In the genomic region with DNA sequence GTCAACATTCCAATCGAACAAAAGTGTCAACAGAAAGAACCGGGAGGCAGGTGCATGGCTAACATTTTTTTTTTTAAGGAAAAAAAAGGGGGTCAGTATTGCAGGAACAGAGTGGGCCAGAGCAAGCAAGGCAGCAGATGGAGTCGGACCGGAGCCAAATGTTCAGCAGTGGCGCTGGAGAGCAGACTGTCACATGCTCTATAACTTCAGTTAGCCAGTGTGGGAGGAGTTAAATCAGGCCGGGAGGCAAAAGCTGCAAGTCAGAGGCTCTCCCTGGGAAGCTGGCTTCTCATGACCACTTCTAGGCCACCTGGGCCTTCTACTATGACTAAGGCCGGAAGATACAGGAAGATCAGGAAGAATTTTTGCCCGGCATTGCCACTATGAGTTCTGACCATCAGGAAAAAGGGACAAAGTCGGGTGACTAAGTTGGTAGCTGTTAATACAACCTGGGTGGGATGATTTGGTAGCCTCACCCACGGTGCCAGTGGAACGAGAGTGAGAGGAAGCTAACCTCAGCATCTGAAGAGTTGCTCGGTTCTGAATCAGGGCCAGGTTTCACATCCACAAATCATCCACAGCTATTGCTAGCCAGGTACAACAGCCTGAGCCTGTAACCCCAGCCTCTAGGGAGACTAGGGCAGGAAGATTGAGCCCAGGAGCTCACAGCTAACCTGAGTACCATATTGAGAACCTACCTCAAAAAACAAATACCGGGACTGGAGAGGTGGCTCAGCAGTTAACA, we compare ENCODE assay signal across 10 mouse cellular contexts. TPM values are rescaled to one million over a fixed set of nuclear protein-coding genes. Genes with fewer than 3 reads are reported as not detected.
DNase-seq lines count a peak whose midpoint lies in the region; ATAC-seq and TF ChIP-seq lines count a peak whose summit lies in the region.
"Had no signal": no experiment of that assay in that cellular context is flagged by ENCODE, and none has a peak within 500 bp of the region (broad histone marks: within the 10 kb centered on the region; RNA-seq: fewer than 3 reads in every experiment).

No protein-coding gene starts in this region.

- no peaks in the 10 kb centered on the region for H3K9me3 ChIP-seq in heart, embryonic 14.5 days (ENCODE audit: control insufficient read depth, low read length)
- H3K9me3 ChIP-seq: liver, embryonic 15.5 days; stomach, embryonic 15.5 days had no signal

- H3K27me3 ChIP-seq in heart, embryonic 14.5 days (ENCODE audit: control insufficient read depth, insufficient read depth, low read length) = no peaks in the 10 kb centered on the region
- H3K27me3 ChIP-seq: liver, embryonic 15.5 days; stomach, embryonic 15.5 days had no signal

- H3K4me2 ChIP-seq in heart, embryonic 14.5 days (ENCODE audit: low read length) = no peak overlapping the region
- H3K4me2 ChIP-seq: liver, embryonic 15.5 days; stomach, embryonic 15.5 days had no signal

- no peak for DNase-seq in heart, postnatal 25 days (ENCODE audit: low spot score)
- DNase-seq in gastrocnemius, adult 8-10 months (ENCODE audit: low spot score in 2 of 2) = peak; percentile 11 to 27
- DNase-seq in left cerebral cortex, postnatal 10 days (ENCODE audit: extremely low spot score in 1 of 2, low spot score in 2 of 2) = peak; percentile 42 to 77
- no peak for DNase-seq in retina, embryonic 14.5 days (ENCODE audit: low spot score)
- no peak for DNase-seq in Muller cell, postnatal 12 days (ENCODE audit: inconsistent ontology term)
- no peak for DNase-seq in urinary bladder, postnatal 10 days (ENCODE audit: low spot score)

- H3K4me1 ChIP-seq in heart, embryonic 14.5 days (ENCODE audit: control insufficient read depth in 2 of 2, insufficient read depth in 2 of 2, low read length in 2 of 2) = peaks cover 0 to 7% of the 10 kb centered on the region in 2 experiments; a peak in 3 of 4 replicates
- H3K4me1 ChIP-seq in bone marrow macrophage, adult 2 months (ENCODE audit: control insufficient read depth, insufficient read depth, low read length) = peaks cover 18% of the 10 kb centered on the region
- H3K4me1 ChIP-seq: stomach, embryonic 15.5 days had no signal

- TF ChIP-seq CTCF in bone marrow macrophage, adult 2 months (IDR thresholded peaks at IDR 0.05; ENCODE audit: low read depth, low read length) = no peak

- TF ChIP-seq POLR2A in bone marrow macrophage, adult 2 months (IDR thresholded peaks at IDR 0.05; ENCODE audit: borderline replicate concordance, low read depth, low read length) = no peak

- H3K27ac ChIP-seq in heart, embryonic 14.5 days (replicated peaks in 1 of 2; ENCODE audit: control insufficient read depth in 1 of 2, insufficient read depth in 1 of 2, low read depth in 2 of 2, low read length in 2 of 2) = no peak overlapping the region
- H3K27ac ChIP-seq in bone marrow macrophage, adult 2 months (ENCODE audit: insufficient read depth, low read depth, low read length) = peak overlapping the region; percentile 22; the same call in 1 of the 2 replicates
- H3K27ac ChIP-seq: liver, embryonic 15.5 days; stomach, embryonic 15.5 days had no signal

- 77% methylated on average over 13 of the region's 13 CpGs for WGBS in heart, embryonic 14.5 days

- H3K4me3 ChIP-seq in heart, embryonic 14.5 days (ENCODE audit: control insufficient read depth in 1 of 2, insufficient read depth in 1 of 2, low read depth in 1 of 2, low read length in 2 of 2) = no peak overlapping the region
- no peak overlapping the region for H3K4me3 ChIP-seq in bone marrow macrophage, adult 2 months (ENCODE audit: insufficient read depth, low read length)
- H3K4me3 ChIP-seq: liver, embryonic 15.5 days; stomach, embryonic 15.5 days had no signal

- no peaks in the 10 kb centered on the region; the same call in 1 of the 2 replicates for H3K36me3 ChIP-seq in heart, embryonic 14.5 days (ENCODE audit: control insufficient read depth, insufficient read depth, low read length)
- H3K36me3 ChIP-seq: liver, embryonic 15.5 days; stomach, embryonic 15.5 days had no signal

- intact Hi-C loops in heart, postnatal 25 days (cut with DNase I) = no loop called here
- intact Hi-C loops in left cerebral cortex, postnatal 10 days (cut with DNase I) = no loop called here

- H3K9ac ChIP-seq in heart, embryonic 14.5 days (ENCODE audit: low read length) = 0 out of 2 replicates have a peak overlapping the region, but pooled peaks have one; percentile 25
- H3K9ac ChIP-seq: liver, embryonic 15.5 days; stomach, embryonic 15.5 days had no signal

- no peak for ATAC-seq in heart, embryonic 14.5 days (ENCODE audit: insufficient number of reproducible peaks, insufficient read depth, low FRiP score, low read depth)

RNA-seq across cellular contexts. Expression of gene Gm10322, which starts 21.9 kb away (rescaled TPM):
- polyA plus RNA-seq in heart, embryonic 14.5 days (2014; fragmentation: Nextera tagmentation; extraction: Ambion mirVana) = not detected in 2 replicates
- total RNA-seq in heart, postnatal 25 days (2021) = not detected
- not detected in 2 replicates for polyA plus RNA-seq in bone marrow macrophage, adult 2 months (2012; ENCODE audit: insufficient read depth, insufficient read length, missing spikeins)
- not detected for total RNA-seq in gastrocnemius, adult 8-10 months (2022)
- not detected for total RNA-seq in left cerebral cortex, postnatal 10 days (2021)
- polyA plus RNA-seq: liver, embryonic 15.5 days; stomach, embryonic 15.5 days had no signal

RNA-seq across cellular contexts. Expression of gene Mcu, which starts 22.5 kb away (rescaled TPM):
- 28.1 and 28.8 TPM in 2 replicates for polyA plus RNA-seq in heart, embryonic 14.5 days (2014; fragmentation: Nextera tagmentation; extraction: Ambion mirVana)
- 10 to 100 TPM; 21.3 to 22.6 TPM for total RNA-seq in heart, postnatal 25 days (2021)
- polyA plus RNA-seq in bone marrow macrophage, adult 2 months (2012; ENCODE audit: insufficient read depth, insufficient read length, missing spikeins) = 12.0 and 14.4 TPM in 2 replicates
- 10 to 100 TPM; 37.1 to 42.2 (median 41.1) TPM for total RNA-seq in gastrocnemius, adult 8-10 months (2022)
- 10 to 100 TPM; 65.9 to 67.9 TPM for total RNA-seq in left cerebral cortex, postnatal 10 days (2021)

Comparison
In these comparisons a context has a peak if more than half of its experiments do, and no peak if none do; other contexts are left out.
1. DNase-seq: peak in gastrocnemius, adult 8-10 months (2 of 2) and left cerebral cortex, postnatal 10 days (2 of 2); none in heart, postnatal 25 days (single experiment), retina, embryonic 14.5 days (single experiment), Muller cell, postnatal 12 days (single experiment) and urinary bladder, postnatal 10 days (single experiment).